Mouse (Mus musculus): ENCODE measurements around the gene Mok. TPM values are rescaled to one million over a fixed set of nuclear protein-coding genes. Genes with fewer than 3 reads are reported as not detected.

The Mok gene
- polyA plus RNA-seq, 1 experiment from 2014 or later: 9.6 TPM

DNA sequence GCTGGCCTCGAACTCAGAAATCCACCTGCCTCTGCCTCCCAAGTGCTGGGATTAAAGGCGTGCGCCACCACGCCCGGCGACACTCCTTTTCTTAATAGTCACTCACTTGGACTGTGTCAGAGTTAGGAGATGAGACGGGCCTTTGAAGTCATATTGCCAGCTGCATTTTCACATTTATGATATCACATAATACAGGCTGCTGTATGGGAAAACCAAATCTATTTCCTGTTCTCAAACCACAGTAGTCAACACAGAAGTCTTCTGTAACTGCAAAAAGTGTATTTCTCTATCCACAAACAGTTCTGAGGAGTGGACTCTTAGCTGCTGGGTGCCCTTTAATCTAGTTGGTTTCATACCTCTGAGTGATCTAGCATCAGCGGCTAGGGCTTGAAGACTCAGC, 81.8 kb downstream of the Mok start:
- no peak for ATAC-seq (ENCODE audit: insufficient number of reproducible peaks, low FRiP score, low TSS enrichment, low read depth)
- H3K9me3 ChIP-seq (replicated peaks): no peaks in the 10 kb centered on the region
- WGBS: 96% methylated on average over 8 of the region's 8 CpGs

More for the DNA sequence above, 81.8 kb downstream of the Mok start:
- Histone ChIP-seq H3K4me3 (replicated peaks) (no peak overlapping the region), H3K27ac (replicated peaks) (no peak overlapping the region), H3K4me1 (no peaks in the 10 kb centered on the region), H3K27me3 (no peaks in the 10 kb centered on the region), H3K9ac (no peak overlapping the region), H3K4me2 (replicated peaks) (no peak overlapping the region), H3K36me3 (peaks cover 13% of the 10 kb centered on the region)

Other genes with a start within 250 kb of the Mok start
- gene Dync1h1, start 239.5 kb downstream of the Mok start, polyA plus RNA-seq (2015; fragmentation: Nextera tagmentation; extraction: Ambion mirVana): 45.7 and 54.2 TPM in 2 replicates
- gene 1700001K19Rik, start 158.3 kb downstream of the Mok start, polyA plus RNA-seq (2015; fragmentation: Nextera tagmentation; extraction: Ambion mirVana): 0.24 and 0.35 TPM in 2 replicates
- gene Hsp90aa1, start 138.2 kb downstream of the Mok start, polyA plus RNA-seq (2015; fragmentation: Nextera tagmentation; extraction: Ambion mirVana): 889 and 978 TPM in 2 replicates
- 22.2 and 24.5 TPM in 2 replicates for gene Wdr20, start 103.0 kb downstream of the Mok start, polyA plus RNA-seq (2015; fragmentation: Nextera tagmentation; extraction: Ambion mirVana)
- gene Zfp839, start 9.3 kb upstream of the Mok start, polyA plus RNA-seq (2015; fragmentation: Nextera tagmentation; extraction: Ambion mirVana): 7.8 and 8.0 TPM in 2 replicates
- 68.4 and 72.8 TPM in 2 replicates for gene Cinp, start 48.2 kb upstream of the Mok start, polyA plus RNA-seq (2015; fragmentation: Nextera tagmentation; extraction: Ambion mirVana)
- gene Tecpr2, start 48.3 kb upstream of the Mok start, polyA plus RNA-seq (2015; fragmentation: Nextera tagmentation; extraction: Ambion mirVana): 4.2 and 5.2 TPM in 2 replicates
- gene Ankrd9, start 138.1 kb upstream of the Mok start, polyA plus RNA-seq (2015; fragmentation: Nextera tagmentation; extraction: Ambion mirVana): 16.6 and 17.6 TPM in 2 replicates
- 13.0 and 14.3 TPM in 2 replicates for gene Rcor1, start 198.4 kb upstream of the Mok start, polyA plus RNA-seq (2015; fragmentation: Nextera tagmentation; extraction: Ambion mirVana)

Measured in embryonic facial prominence, embryonic 15.5 days (tissue).